Mouse (Mus musculus): ENCODE measurements at regions not wholly inside any gene's neighbourhood (a gene's known extent, or its start where the extent isn't known, plus 50 kb on each side); places are given as distances from the start of the nearest gene placed in this dataset.

DNA sequence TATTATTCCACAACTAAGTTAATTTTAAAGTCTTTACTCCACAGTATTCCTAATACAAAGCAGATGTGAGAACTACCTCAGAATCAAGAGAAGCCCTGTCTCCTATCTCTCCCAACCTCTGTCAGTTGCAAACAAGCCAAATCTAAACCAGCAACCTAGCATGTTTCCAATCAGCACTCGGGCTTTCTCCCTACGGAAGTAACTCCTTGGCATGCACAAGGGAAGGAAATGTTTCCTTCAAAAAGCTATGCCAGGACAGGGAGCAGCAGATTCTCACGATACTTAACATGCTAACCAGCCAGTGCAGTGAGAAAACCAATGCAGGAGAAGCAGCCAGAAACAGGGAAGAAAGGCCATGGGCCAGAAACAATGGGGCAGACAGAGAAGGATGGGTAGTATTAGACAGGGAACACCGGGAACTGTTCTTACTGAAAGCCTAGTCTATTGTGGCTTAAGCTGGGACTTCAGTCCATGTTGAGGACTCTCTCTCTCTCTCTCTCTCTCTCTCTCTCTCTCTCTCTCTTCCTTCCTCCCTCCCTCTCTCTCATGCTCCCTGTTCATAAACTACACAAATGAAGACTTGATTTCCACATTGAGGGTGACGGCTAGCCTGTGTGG is 262.8 kb downstream of the Atp6ap1l start:
- DNase-seq (ENCODE audit: extremely low read depth, low read depth, low spot score): no peak

Measured in fat pad, adult 2 months (tissue).